Mouse (Mus musculus): ENCODE data around the gene Cdk15.

Gene Cdk15

DNA sequence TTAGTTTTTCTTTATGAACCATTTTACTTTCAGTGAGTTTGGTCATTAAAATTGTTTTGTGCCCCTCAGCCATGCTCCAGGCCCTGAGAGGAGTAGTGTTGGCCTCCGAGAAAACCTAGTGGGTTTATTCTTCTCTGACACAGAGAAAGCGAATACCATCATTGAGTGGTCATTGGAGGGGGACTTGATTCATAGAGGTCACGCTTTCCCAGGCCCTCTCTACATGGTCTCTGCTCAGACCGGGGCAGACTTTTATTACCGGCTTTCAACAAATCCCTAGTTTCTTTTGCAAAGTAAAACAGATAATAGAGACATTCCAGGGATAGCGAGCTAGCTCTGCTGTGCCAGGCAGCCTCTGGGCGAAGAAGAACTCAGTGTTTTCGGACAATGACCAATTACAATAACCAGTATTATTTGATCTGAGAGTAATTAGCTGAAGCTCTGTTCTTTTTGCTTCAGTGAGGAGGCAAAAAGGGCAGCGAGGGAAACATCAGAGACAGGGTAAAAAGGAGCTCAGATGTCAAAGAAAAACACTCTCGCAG is 70.2 kb downstream of the Cdk15 start:
- DNase-seq (ENCODE audit: low spot score in 2 of 2), result no peak

DNA sequence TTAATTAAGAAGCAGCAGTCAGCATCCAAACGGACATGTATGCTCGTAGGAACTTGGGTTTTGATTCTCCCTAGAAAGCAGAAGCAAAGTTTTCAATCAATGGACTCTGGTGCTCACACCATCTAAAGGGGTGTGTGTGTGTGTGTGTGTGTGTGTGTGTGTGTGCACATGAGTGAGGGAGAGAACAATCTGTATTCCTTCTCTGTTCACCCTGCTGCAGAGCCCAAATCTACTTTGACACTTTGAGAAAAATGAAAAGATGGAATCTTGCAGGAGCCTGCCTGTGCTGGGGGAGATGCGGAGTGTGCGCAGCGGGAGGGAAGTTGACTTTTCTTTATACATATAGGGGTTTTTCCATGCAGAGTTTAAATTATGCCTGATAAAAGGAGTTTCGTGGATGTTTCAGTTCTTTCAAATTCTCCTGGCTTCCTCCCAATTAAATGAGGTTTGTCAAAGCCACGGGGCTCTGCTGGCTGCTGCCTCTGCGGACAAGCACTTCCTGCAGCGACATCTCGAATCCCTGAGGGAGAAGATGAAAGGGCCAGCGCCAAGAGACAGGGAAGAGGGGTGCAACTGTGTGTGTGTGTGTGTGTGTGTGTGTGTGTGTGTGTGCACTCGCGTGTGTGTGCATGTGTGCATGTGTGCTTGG is 76.2 kb downstream of the Cdk15 start:
- no peak for DNase-seq (ENCODE audit: low spot score in 2 of 2)

DNA sequence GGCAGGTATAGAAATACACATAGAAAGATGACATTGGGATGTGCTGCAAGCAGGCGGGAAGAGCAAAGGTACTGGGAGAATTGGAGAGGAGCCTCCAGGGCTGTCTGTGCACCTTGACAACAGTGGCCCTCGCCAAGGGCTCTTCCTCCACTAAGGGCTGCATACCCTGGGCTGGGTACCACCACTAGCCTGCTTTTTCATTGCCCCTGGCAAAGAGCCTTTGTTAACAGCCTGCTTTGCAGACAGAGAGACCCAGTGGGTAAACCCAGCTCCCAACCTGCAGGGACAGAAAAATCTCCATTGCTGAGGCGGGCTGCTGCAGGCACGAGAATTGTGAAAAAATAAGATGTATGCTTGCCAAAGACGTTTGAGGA is 76.7 kb downstream of the Cdk15 start:
- DNase-seq (ENCODE audit: low spot score in 2 of 2), result no peak

DNA sequence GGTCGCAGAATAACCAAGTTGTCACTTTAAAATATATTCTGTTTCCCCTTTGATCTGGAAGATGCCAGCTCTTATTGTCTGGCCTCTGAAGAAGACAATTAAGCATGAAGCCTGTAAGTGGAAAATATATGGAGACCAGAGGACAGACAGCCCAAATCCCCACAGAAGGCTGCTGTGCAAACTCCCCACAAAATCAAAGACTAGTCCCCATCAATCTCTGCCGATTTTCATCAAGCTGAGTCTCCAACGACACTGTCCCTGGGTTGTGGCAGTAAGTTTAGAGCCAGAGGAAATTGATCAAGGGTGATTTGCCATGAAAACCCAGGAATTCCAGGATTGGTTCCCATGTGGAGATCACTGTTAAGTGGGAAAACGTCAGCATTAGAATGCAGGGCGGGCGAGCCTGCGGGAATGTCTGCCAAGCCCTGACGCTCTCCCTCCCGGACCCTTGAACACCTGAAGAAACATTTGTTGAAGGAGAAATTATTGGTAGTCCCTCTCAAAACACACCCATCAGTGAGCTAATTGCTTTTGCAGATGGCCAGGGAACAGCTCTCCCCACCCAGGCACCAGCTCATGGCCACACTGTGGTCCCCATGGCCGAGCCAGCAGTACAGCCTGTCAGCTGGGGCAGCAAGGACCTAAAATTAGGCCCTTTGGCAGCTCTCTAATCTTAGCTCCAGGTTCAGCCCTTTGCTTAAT is 77.3 kb downstream of the Cdk15 start:
- no peak for DNase-seq (ENCODE audit: low spot score in 2 of 2)

DNA sequence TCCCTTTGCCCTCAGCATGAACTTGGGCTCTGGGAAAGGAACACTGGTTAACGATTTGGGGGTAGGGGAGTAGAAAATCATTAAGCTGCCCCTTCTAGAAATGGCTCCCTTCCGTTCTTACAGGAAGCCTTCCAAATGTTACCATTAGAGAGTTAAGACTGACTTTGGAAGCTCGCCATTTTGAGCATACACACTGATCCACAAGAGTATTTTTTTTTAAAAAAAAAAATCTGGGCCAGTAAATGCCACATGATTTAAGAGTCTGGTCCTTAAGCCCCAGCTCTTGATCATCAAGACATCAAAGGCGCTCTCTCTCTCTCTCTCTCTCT is 77.8 kb downstream of the Cdk15 start:
- DNase-seq (ENCODE audit: low spot score in 2 of 2), result no peak

DNA sequence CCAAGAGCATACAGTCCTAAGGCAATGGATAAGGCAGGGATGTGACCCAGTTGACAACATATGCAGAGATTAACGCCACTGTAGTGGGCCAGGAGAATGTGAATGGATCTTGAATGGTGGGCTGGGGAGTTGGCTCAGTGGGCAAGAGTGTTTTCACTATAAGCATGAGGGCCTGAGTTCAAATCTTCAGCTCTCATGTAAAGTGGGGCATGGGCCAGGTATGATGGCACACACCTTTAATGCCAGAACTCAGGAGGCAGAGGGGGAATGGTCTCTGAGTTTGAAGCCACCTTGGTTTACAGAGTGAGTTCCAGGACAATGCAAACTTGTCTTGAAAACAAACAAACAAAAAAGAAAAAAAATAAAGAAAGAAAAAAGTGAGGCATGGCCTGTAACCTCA is 79.5 kb downstream of the Cdk15 start:
- DNase-seq (ENCODE audit: low spot score in 2 of 2), result no peak

DNA sequence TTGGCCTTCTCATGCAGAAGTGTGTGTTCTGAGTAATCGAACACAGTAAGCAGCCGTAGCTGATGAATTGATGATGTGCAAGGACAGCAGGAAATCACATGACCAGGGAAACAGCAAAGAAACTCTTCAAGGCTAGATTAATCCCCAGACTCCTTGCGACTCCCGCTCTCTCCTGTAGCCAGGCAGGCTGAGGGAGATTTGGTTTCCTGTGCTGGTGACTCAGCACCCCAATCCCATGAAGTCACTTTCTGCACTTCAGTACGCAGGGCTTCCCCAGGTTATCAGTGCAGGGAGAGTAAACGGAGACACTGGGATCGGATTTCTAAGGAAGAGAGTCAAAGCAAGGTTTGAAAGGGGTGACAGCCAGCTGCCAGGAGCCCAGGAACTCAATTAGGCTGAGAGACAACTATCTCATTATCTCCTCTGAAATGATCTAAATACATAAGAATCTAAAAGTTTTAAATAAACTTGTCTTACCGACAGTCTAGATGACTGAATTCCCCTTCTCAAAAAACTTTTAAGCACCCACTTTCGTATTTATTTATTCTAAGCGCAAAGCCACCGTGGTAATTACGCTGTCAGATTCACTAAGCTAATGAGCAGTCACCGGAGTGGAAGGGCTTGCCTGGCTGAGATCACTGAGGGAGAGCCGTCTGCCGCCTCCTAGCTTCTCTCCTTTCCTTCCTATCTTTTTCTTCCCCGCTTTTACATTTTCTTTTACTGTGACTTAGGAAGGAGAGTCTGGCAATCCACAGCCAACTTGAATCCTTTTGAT is 84.3 kb downstream of the Cdk15 start:
- no peak for DNase-seq (ENCODE audit: low spot score in 2 of 2)

DNA sequence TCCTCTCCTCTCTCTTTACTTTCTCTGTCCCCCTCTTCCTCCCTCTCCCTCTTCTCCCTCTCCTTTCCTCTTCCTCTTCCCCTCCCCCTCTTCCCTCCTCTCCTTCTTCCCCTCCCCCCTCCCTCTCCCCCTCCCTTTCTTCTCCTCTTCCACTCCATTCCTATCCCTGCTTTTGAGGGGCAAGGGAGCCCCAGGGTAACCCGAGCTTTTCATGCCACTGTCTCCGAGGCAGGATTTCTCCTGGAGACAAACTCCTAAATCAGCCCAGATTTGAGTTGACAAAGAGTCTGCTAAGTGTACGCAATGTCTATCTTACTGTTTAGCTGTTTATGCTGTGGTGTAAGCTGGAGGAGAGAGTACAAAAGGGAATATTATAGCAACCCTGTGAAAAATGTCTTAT is 85.0 kb downstream of the Cdk15 start:
- no peak for DNase-seq (ENCODE audit: low spot score in 2 of 2)

DNA sequence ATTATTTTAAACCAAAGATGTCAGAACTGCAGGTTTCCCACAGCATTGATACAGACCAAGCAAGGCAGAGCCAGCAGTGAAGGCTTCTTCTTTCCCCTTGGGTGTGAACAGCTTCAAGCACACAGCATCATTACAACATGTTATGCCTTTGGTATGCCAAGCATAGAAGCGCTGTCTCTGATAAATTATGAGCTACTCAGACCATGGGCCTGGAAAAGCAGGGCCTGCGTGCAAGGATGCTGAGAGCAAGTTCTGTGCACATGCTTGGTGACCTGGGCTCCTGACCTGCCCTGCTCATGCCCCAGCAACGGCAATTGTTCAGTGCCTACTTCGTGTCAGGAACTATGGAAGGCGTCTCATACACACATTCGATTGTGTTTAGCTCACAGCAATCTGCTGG is 85.4 kb downstream of the Cdk15 start:
- no peak for DNase-seq (ENCODE audit: low spot score in 2 of 2)

DNA sequence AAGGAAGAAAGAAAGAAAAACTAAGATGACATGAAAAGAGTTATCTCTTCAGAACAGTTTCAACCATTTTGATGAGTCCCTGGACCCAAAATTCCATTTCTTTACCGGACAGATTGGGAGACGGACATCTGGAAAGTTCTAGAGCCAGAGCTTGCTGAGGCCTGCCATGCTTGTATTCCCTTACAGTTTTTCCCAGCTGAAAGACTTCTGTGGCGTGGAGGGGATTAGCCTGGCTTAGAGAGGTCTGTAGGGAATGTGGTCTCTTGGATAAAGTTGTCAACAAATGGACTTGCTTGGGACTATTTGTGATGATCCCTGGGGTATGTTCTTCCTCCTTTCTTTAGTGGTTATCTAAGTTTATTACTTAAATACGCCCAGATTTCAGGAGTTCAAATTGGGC is 96.0 kb downstream of the Cdk15 start:
- no peak for DNase-seq (ENCODE audit: low spot score in 2 of 2)

DNA sequence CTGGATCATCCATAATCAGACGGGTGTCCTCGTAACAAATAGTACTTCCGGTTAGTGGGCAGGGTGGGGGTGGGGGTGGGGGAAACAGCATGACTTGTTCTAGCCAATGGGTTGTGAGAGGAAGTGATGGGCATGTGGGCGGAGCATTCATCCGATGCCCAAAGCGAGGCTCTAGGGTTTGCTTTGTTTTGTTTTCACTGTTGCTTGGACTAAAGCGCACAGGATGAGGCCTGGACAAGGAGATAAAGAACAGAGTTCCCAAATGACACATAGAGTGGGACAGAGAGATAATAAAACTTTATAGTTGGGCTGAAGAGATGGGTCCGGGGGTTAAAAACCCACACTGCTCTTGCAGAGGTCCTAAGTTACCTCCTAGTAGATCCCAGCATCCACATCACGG is 98.7 kb downstream of the Cdk15 start:
- DNase-seq (ENCODE audit: low spot score in 2 of 2), result no peak

DNA sequence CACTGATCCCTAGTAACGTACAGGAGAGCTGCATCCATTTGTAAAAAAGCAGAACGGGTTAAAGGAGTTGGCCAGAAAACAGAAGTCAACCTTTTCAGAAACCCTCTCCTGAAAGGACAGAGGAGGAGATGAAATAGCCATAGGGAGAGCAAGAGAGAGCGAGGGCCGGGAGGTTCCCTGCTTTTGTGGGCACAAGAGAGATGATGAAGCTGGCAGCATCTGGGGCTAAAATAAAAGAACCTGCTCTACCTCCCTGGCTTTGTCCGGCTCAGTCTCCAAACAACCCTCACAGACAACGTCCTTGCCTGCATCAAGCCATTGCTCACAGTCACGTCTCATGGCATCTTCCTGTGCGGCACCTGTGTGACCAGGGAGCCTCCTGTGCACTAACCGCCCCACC is 102.4 kb downstream of the Cdk15 start:
- DNase-seq (ENCODE audit: low spot score in 2 of 2), result no peak

DNA sequence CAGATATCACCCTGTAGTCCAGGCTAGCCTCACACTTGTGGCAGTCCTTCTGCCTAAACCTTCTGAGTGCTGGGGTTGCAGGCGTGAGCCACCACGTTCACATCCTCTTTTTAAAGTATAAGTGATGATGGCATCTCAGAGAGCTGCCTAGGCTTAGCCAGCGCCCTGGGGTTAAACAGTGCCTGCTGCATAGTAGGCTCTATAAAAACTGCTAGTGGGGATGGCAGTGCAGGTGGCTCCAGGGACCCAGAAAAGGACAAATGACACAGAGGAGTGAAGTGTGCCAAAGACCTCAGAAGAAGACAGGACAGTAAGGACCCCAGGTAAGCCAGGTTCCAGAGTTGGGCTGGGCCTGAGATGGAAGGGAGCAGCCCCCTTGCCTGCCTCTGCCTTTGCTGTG is 104.1 kb downstream of the Cdk15 start:
- DNase-seq (ENCODE audit: low spot score in 2 of 2), result no peak

DNA sequence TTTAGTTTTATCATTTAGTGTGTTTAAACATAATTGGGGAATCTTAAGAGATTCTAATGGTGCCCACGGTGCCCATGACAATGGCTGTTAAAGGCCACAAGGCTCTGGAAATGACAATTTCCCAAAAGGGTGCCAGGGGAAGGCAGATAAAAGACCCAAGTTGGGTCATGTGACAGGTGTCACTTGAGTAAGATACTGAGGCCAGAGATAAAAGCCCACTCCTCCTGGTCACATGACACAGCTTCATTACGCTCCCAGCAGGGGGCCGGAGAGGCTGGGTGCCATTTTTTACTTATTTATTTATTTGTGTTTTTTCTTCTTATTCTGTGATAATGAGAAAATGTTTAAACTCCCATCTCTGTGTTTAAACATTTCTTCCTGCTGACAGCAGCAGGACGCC is 104.8 kb downstream of the Cdk15 start:
- DNase-seq (ENCODE audit: low spot score in 2 of 2), result no peak

DNA sequence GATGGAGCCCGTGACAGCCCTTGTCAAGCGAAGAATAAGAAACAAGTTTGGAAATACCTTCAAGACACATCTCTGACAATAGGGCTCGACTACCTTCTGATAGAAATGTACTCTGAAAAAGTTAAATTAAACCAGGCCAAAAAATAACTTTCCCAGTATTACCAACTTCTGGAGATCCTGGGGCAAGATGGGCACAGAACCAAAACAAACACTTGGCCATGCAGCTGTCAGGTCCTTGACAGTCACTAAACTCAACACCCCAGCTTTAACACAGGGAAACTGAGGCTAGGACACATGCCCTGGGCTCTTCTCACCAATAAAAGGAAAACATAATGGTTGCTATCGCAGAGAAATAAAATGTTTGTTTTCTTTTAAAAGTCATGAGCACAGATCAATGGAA is 105.3 kb downstream of the Cdk15 start:
- DNase-seq (ENCODE audit: low spot score in 2 of 2), result no peak

DNA sequence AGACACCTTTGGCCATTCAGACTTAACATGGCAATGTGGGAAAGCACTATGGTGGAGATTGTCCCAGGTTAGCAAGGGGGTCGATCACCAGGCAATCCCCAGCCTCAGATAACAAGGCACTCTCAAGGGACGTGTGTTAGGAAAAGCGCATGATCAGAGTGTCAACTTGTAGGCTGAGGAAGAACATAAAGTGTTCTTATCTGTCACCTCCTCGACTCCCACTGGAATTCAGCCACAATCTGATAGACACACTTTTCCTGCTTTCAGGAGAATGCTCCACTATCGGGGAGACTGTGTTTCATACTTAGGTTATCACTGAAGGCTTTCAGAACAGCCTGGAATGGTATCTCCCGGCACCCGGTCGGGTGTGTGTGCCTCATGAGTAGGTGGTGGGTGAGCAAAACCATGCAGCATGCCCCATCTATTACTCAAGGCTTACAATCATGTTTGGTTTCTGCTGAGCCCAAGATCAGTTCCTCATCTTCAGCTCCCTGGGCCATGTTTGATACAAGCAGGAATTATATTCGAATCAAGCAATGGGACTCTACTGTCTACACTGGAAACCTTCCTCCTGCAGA is 107.8 kb downstream of the Cdk15 start:
- DNase-seq (ENCODE audit: low spot score in 2 of 2), result no peak

DNA sequence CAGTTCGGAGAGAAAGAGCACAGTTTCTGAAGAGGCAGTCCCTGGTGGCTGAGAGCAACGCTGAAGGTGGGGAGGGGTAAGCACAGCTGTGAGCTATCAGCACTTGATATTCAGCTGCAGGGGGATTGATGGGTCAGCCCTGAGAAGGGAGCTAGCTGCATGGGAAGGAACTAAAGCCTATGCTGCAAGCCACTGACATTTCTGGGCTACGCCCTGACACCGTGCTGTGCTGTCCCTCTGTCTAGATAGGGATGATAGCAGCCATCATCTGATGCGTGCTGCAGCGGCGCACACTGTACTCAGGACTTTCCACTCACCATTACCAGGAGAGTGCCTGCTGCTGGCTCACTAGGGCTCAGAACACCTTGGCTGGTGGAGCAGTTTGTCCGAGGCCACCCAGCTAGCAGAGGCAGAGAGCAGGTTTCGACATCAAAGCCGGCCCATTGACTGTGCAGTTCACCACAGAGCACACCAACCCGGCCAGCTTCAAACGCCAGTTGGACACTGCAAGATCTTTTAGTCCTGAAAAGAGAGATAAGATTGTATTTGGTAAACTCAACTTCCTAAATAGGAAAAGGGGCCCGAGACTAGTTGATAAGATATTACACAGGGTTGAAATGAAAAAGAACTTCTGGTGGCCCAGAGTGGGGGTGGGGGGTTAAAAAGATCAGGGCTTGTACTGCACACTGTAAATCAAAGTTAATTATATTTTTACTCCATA is 111.4 kb downstream of the Cdk15 start:
- DNase-seq (ENCODE audit: low spot score in 2 of 2), result no peak

DNA sequence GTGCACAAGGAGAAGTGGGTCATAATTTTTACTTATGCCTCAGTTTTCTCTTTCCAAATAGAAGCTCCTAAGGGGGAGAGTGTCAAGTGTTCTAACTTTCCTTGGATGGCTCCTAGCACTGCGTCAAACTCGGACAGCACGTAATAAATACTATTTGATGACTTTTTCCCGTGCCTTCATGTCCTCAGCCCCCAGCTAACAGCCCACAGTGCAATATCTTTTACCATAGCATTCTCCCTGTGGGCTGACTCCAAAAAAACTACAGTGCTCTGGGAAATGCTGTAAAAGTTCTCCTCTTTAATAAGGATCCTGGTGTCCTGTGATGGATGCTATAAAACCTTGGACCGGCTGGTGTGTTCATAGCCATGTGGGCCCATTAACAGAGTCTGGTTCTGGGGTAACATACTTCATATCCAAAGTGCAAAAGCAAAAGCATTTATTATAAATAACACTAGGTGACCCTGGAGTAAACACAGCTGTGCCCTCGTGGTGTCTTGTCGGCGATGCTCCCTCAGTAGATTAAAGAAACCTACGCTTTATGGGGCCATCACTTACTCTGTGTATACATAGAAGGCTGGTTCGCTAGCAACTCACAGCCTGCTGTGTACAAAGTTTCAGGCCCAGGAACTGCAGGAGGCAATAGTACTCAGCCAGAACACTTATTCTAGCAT is 112.1 kb downstream of the Cdk15 start:
- no peak for DNase-seq (ENCODE audit: low spot score in 2 of 2)

DNA sequence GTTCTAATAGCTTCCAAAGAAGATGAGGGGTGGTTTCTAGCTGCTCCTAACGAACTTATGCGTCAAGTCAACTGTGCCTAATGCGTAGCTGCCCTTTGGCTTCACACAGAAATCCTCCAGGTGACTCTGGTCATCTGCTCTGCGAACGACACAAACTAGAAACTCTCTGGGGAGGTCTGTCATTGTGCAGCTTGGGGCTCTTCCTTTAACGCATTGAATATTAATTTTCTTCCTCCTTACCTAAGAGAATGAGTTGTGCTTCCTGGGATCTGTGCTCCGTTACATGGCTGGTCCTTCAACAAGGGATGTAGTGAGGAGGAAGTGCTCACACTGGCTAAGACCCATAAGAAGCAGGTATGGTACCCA is 112.6 kb downstream of the Cdk15 start:
- no peak for DNase-seq (ENCODE audit: low spot score in 2 of 2)

DNA sequence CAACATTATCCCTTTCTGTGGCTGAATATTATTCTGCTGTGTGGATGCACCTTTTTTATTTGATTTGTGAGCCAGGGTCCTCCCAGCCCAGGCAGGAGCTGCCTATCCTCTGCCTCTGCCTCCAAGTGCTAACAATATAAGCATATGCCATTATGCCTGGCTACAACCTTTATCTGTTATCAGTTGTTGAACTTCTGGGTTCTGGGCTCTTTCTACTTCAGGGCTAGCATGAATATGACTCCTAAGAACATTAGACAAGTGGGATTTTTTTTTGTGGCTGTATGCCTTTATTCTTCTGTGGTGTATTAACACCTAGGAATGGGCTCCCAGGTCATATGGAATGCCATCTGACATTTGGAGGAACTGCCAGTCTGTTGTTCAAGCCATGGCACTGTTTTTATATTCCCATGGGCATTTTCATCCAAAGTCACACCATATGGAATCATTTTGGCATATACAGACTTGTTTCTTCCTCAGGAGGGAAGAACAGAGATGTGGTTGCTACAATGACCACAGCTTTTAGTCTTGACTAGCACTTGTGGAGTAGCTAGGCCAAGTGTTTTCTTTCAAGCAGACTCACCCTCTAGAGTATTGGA is 113.7 kb downstream of the Cdk15 start:
- no peak for DNase-seq (ENCODE audit: low spot score in 2 of 2)

DNA sequence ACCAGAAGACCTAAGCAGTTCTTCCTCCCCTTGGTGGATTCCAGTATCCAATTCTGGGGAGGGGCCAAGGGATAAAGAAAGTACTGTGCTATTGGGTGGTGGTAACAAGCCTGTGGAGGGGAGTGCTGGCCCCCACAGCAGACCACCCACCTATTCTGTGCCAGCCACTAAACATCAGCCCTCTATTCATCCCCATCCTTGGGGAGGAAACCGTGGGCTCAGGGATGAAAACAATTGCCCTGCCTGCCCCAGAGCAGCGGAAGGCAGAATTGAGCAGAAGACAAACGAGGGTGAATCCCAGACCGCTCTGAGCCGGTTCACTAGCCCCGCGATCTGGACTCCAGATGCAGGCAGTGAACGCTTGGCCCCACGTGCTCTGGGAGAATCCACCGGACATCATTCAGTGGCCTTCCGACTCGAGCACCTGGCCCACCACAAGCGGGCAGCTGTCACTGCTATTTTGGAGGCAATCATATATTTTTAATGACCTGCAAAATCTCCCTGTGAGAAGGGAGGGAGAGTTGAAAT is 119.4 kb downstream of the Cdk15 start:
- no peak for DNase-seq (ENCODE audit: low spot score in 2 of 2)

All from frontal cortex, postnatal 36 days (tissue).